Mouse (Mus musculus): ENCODE measurements at regions not wholly inside any gene's neighbourhood (a gene's known extent, or its start where the extent isn't known, plus 50 kb on each side); places are given as distances from the start of the nearest gene placed in this dataset.

DNA sequence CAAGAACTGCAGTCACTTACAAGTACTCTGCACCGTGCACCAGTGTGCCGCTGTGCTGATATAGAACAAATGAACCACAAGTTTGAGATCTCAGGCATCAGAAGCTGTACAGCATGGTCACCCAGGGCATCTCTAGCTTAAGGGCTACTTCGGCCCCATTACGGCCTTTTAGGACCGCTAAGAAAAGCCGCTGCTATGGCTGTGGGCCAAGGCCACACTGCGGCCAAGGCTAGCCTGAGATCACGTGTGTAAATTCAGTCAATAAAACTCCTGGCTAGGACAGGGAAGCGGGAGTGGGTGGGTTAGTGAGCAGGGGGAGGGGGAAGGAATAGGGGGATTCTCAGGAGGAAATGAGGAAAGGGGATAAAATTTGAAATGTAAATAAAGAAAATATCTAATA lies 50.9 kb upstream of the Atp12a start:
- no peak for DNase-seq (ENCODE audit: low spot score in 2 of 2)

DNA sequence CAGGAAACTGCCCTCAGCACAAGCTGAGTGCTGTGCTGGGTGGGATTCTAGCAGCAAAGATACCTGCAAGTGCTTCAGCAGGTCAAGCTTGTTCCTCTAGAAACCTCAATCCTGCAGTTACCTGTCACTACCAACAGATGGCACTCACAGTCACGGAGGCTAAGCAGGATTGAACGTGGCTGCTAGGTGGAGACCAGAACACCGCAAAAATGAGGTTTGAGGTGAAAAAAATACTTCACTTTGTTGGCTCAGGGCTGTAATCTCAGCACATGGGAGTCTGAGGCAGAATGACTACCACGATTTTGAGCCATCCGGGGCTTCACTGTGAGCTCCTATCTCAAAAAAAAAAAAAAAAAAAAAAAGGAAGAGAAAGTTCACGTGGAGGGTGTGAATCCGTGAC lies 50.4 kb upstream of the Atp12a start:
- DNase-seq (ENCODE audit: low spot score in 2 of 2): peak in 1 of 2 experiments; percentile 18
